Mouse (Mus musculus): ENCODE results near the gene Dab1. TPM values are rescaled to one million over a fixed set of nuclear protein-coding genes. Genes with fewer than 3 reads are reported as not detected.

Dab1 gene
- total and polyA plus RNA-seq, 3 experiments = not detected

- Histone ChIP-seq H3K36me3 (ENCODE audit: control insufficient read depth in 1 of 2, insufficient read depth in 2 of 2, low read length in 2 of 2) (no peaks in the 10 kb centered on the region), H3K9me3 (replicated peaks; ENCODE audit: insufficient read depth, low read length) (no peaks in the 10 kb centered on the region; the same call in 1 of the 2 replicates), H3K27ac (ENCODE audit: control insufficient read depth, low read depth, low read length) (no peak overlapping the region), H3K9ac (ENCODE audit: control insufficient read depth, low read depth, low read length, poor library complexity, severe bottlenecking) (no peak overlapping the region), H3K79me2 (ENCODE audit: control insufficient read depth, insufficient read depth, low read length, poor library complexity) (no peaks in the 10 kb centered on the region), H3K4me1 (ENCODE audit: control insufficient read depth in 1 of 2, insufficient read depth in 2 of 2, low read length in 2 of 2) (no peaks in the 10 kb centered on the region), H3K27me3 (ENCODE audit: control insufficient read depth in 1 of 2, insufficient read depth in 2 of 2, low read length in 2 of 2) (no peaks in the 10 kb centered on the region), H3K4me3 (ENCODE audit: control insufficient read depth in 1 of 2, insufficient read depth in 1 of 2, low read depth in 2 of 2, low read length in 2 of 2) (no peak overlapping the region)
- no peak for TF ChIP-seq JUND (IDR thresholded peaks at IDR 0.05; ENCODE audit: low read depth, low read length)
- TF ChIP-seq TAL1 (IDR thresholded peaks at IDR 0.05; ENCODE audit: low read length) = no peak
- no peak for DNase-seq (ENCODE audit: low read depth, low spot score)
These were observed 929.1 kb downstream of the Dab1 start for GRCm38 (mm10) chr4:104548287-104548686.

DNA sequence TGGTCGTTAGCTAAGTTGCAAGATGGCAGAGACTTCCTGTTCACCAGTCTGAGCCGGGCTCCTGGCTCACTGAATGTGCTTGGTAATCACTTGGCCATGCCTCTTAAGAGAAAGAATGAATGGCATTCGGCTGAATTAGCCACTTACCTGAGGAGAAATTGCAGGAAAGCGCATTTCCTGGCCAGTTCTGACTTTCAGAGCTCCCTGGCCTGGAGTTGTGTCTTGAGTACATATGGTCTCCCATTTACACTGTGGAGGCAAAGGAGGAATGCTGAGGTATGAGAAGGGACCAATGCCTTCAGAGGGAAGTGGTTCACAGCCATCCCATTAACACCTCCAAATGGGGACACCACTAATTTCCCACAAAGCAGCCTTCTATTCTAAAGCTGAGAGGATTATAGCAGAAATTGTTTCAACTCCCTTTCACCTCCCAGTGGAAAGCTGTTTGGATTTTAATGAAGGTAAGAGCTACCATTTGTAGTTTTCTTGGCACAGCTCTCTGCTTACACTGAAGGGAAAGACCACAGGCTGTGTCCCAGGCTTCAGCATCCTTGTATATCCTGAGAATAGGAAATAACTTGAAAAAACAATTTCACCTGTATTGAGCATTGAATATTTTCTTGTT is 931.5 kb downstream of the Dab1 start:
- H3K9me3 ChIP-seq (replicated peaks; ENCODE audit: insufficient read depth, low read length) = no peaks in the 10 kb centered on the region
- H3K9ac ChIP-seq (ENCODE audit: control insufficient read depth, low read depth, low read length, poor library complexity, severe bottlenecking) = no peak overlapping the region
- H3K4me1 ChIP-seq (ENCODE audit: control insufficient read depth in 1 of 2, insufficient read depth in 2 of 2, low read length in 2 of 2) = no peaks in the 10 kb centered on the region
- no peaks in the 10 kb centered on the region for H3K79me2 ChIP-seq (ENCODE audit: control insufficient read depth, insufficient read depth, low read length, poor library complexity)
- no peak overlapping the region for H3K4me3 ChIP-seq (ENCODE audit: control insufficient read depth in 1 of 2, insufficient read depth in 1 of 2, low read depth in 2 of 2, low read length in 2 of 2)
- DNase-seq (ENCODE audit: low read depth, low spot score) = no peak
- TF ChIP-seq JUND (IDR thresholded peaks at IDR 0.05; ENCODE audit: low read depth, low read length) = no peak
- no peaks in the 10 kb centered on the region for H3K36me3 ChIP-seq (ENCODE audit: control insufficient read depth in 1 of 2, insufficient read depth in 2 of 2, low read length in 2 of 2)
- H3K27me3 ChIP-seq (ENCODE audit: control insufficient read depth in 1 of 2, insufficient read depth in 2 of 2, low read length in 2 of 2) = no peaks in the 10 kb centered on the region
- no peak overlapping the region for H3K27ac ChIP-seq (ENCODE audit: control insufficient read depth, low read depth, low read length)

DNA sequence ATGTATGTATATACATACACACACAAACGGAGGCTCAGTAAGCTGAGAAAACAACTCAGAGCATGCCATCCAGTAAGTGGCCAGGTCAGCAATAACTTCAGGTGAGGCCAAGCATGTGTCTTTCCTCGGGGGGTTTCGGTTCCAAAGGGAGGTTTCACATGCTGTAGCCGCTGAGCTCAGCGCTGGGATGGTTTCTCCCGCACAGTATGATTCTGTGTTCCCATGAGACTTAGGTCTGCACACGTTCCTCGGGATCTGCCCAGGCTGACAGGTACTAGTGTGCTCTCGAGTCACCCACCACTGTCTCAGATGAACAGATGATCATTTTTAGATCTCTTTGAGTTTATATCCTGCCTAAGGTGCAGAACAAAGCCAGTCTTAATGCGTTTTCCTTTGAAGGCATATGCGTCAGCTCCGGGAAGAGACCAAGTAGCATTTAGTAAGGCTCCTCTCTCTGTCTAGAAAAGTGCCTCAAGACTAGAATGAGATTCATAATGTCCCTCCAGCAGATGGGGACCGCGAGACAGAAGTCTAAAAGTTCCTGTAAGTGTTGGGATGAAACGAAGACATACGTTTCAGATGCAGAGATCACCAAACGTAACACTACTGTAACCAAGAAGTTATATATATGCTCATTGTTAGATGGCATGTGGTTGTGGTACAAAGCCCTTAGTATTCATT is 932.4 kb downstream of the Dab1 start:
- H3K79me2 ChIP-seq (ENCODE audit: control insufficient read depth, insufficient read depth, low read length, poor library complexity) = no peaks in the 10 kb centered on the region
- TF ChIP-seq GABPA (IDR thresholded peaks at IDR 0.05; ENCODE audit: low read depth, low read length) (no peak), POLR2AphosphoS2 (IDR thresholded peaks at IDR 0.05; ENCODE audit: low read length) (no peak), USF2 (IDR thresholded peaks at IDR 0.05; ENCODE audit: borderline replicate concordance in 1 of 2, insufficient read depth in 1 of 2, low read depth in 1 of 2, low read length in 2 of 2) (no peak), RCOR1 (IDR thresholded peaks at IDR 0.05; ENCODE audit: low read depth, low read length) (no peak), TCF12 (IDR thresholded peaks at IDR 0.05; ENCODE audit: low read depth, low read length) (no peak), NELFE (IDR thresholded peaks at IDR 0.05; ENCODE audit: low read depth, low read length) (no peak), MAX (IDR thresholded peaks at IDR 0.05; ENCODE audit: low read length) (no peak), TAL1 (IDR thresholded peaks at IDR 0.05; ENCODE audit: low read length) (no peak), ETS1 (IDR thresholded peaks at IDR 0.05; ENCODE audit: low read depth, low read length) (no peak), POLR2A (IDR thresholded peaks at IDR 0.05; ENCODE audit: control insufficient read depth in 1 of 2, insufficient read depth in 1 of 2, low read depth in 1 of 2, low read length in 2 of 2, poor library complexity in 1 of 2) (no peak), MYB (IDR thresholded peaks at IDR 0.05; ENCODE audit: low read depth, low read length) (no peak), MAZ (IDR thresholded peaks at IDR 0.05; ENCODE audit: low read depth, low read length) (no peak), CHD1 (IDR thresholded peaks at IDR 0.05; ENCODE audit: low read depth, low read length) (no peak)
- H3K27me3 ChIP-seq (ENCODE audit: control insufficient read depth in 1 of 2, insufficient read depth in 2 of 2, low read length in 2 of 2) = no peaks in the 10 kb centered on the region
- H3K27ac ChIP-seq (ENCODE audit: control insufficient read depth, low read depth, low read length) = no peak overlapping the region
- H3K4me1 ChIP-seq (ENCODE audit: control insufficient read depth in 1 of 2, insufficient read depth in 2 of 2, low read length in 2 of 2) = no peaks in the 10 kb centered on the region
- H3K36me3 ChIP-seq (ENCODE audit: control insufficient read depth in 1 of 2, insufficient read depth in 2 of 2, low read length in 2 of 2) = no peaks in the 10 kb centered on the region
- no peaks in the 10 kb centered on the region for H3K9me3 ChIP-seq (replicated peaks; ENCODE audit: insufficient read depth, low read length)
- no peak overlapping the region for H3K9ac ChIP-seq (ENCODE audit: control insufficient read depth, low read depth, low read length, poor library complexity, severe bottlenecking)
- H3K4me3 ChIP-seq (ENCODE audit: control insufficient read depth in 1 of 2, insufficient read depth in 1 of 2, low read depth in 2 of 2, low read length in 2 of 2) = no peak overlapping the region
- DNase-seq (ENCODE audit: low read depth, low spot score) = no peak

Data from MEL (cell line).